Mouse (Mus musculus): Measurements from ENCODE around the gene Pspc1. TPM values are rescaled to one million over a fixed set of nuclear protein-coding genes. Genes with fewer than 3 reads are reported as not detected.
A peak's percentile ranks its signal among the peaks of the same experiment; 100 is the strongest.
"Not testable (repeated sequence)": the region's sequence is repeated elsewhere in the genome, so short reads cannot be mapped to it uniquely, and the experiment has no call there.

Pspc1 gene
- polyA plus RNA-seq, 1 experiment from 2014 or later: 29.5 TPM

DNA sequence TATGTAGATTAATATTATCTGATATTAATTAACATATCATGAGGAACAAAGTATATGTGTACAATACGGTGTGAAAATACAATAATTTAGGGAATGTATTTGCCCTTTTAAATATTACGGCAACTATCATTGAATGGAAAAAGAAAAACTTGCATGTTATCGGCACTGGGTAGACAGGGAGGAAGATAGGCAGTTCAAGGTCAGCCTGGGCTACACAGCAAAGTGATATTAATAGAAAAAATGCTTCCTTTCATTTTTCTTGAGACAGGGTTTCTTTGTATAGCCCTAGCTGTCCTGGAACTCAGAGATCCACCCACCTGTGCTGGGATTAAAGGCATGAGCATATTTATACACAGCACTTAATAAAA is 801 bp upstream of the Pspc1 start:
- Histone ChIP-seq H3K4me3 (peak overlapping the region; percentile 89), H3K4me1 (replicated peaks) (peaks cover 16% of the 10 kb centered on the region), H3K9ac (peak overlapping the region; percentile 63), H3K9me3 (replicated peaks) (no peaks in the 10 kb centered on the region), H3K27me3 (replicated peaks) (no peaks in the 10 kb centered on the region), H3K27ac (ENCODE audit: poor library complexity, severe bottlenecking) (peak overlapping the region; percentile 94), H3K4me2 (peak overlapping the region; percentile 89), H3K36me3 (no peaks in the 10 kb centered on the region)
- WGBS: 28% methylated on average over 3 of the region's 3 CpGs
- ATAC-seq (ENCODE audit: insufficient number of reproducible peaks, low FRiP score): no peak

DNA sequence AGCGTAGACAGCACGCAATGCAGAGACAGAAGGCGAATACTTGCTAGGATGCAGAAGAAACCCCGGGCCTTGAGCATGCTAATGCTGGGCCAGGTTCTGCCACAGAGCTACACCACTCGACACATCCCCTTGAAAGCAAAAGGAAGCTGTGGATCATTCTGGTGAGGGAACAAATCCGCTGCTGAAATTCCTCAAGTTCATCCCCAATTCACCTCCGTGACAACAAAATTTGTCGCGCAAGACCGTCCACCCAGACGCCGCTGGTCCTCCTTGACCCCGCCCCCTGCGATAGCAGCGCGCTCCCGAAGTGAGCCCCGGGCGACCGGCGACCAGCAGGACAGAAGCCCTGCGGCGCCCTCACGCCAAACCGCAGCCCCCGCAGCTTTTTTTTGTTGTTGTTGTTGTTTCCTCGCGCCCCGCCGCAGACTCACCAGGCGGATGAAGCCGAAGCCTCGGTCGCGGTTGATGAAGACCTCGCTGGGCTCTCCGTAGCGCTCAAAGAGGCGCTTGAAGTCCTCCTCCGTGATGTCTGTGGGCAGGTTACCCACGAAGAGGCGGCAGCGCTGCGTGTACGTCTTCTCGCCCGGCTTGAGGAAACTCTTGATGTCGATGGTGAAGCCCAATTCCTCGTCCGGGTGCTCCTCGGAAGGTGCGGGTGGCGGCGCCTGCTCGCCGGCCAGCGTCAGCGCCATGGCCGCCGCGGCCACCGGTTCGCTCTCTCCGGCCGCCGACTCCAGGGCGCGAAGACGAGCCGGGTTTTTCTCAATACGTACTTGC is 568 bp downstream of the Pspc1 start:
- Histone ChIP-seq H3K4me2 (peak overlapping the region; percentile 89), H3K27ac (ENCODE audit: poor library complexity, severe bottlenecking) (peak overlapping the region; percentile 94), H3K9me3 (replicated peaks) (no peaks in the 10 kb centered on the region), H3K36me3 (no peaks in the 10 kb centered on the region), H3K27me3 (replicated peaks) (no peaks in the 10 kb centered on the region), H3K4me3 (peak overlapping the region; percentile 89), H3K4me1 (replicated peaks) (peaks cover 16% of the 10 kb centered on the region), H3K9ac (peak overlapping the region; percentile 92)
- ATAC-seq (ENCODE audit: insufficient number of reproducible peaks, low FRiP score): peak; percentile 75
- under 1% methylated on average over 71 of the region's 71 CpGs for WGBS

GRCm38 (mm10) chr14:56776571-56777238 is 1.4 kb downstream of the Pspc1 start:
- H3K9ac ChIP-seq: peak overlapping the region; percentile 92
- no peaks in the 10 kb centered on the region for H3K9me3 ChIP-seq (replicated peaks)
- no peak for ATAC-seq (ENCODE audit: insufficient number of reproducible peaks, low FRiP score)
- H3K27ac ChIP-seq (ENCODE audit: poor library complexity, severe bottlenecking): no peak overlapping the region
- peak overlapping the region; percentile 89 for H3K4me2 ChIP-seq
- H3K4me3 ChIP-seq: peak overlapping the region; percentile 89
- peaks cover 6% of the 10 kb centered on the region for H3K36me3 ChIP-seq
- WGBS: 22% methylated on average over 11 of the region's 11 CpGs
- H3K4me1 ChIP-seq (replicated peaks): peaks cover 16% of the 10 kb centered on the region
- H3K27me3 ChIP-seq (replicated peaks): no peaks in the 10 kb centered on the region

GRCm38 (mm10) chr14:56775416-56775815 is 2.7 kb downstream of the Pspc1 start:
- Histone ChIP-seq H3K4me3 (no peak overlapping the region), H3K27me3 (replicated peaks) (no peaks in the 10 kb centered on the region), H3K27ac (ENCODE audit: poor library complexity, severe bottlenecking) (no peak overlapping the region), H3K4me2 (peak overlapping the region; percentile 67), H3K4me1 (replicated peaks) (peaks cover 18% of the 10 kb centered on the region), H3K36me3 (peaks cover 16% of the 10 kb centered on the region), H3K9me3 (replicated peaks) (no peaks in the 10 kb centered on the region), H3K9ac (no peak overlapping the region; the same call in 1 of the 2 replicates)
- WGBS: 63% methylated on average over 4 of the region's 4 CpGs
- no peak for ATAC-seq (ENCODE audit: insufficient number of reproducible peaks, low FRiP score)

GRCm38 (mm10) chr14:56766438-56766837 is 11.7 kb downstream of the Pspc1 start:
- WGBS: 86% methylated on average over 2 of the region's 2 CpGs
- ATAC-seq (ENCODE audit: insufficient number of reproducible peaks, low FRiP score); H3K27me3 ChIP-seq (replicated peaks); H3K27ac ChIP-seq (ENCODE audit: poor library complexity, severe bottlenecking); H3K4me3 ChIP-seq; H3K9me3 ChIP-seq (replicated peaks); H3K4me2 ChIP-seq; H3K9ac ChIP-seq; H3K4me1 ChIP-seq (replicated peaks): not testable (repeated sequence)
- peaks cover 44% of the 10 kb centered on the region for H3K36me3 ChIP-seq

- not testable (repeated sequence) for H3K4me1 ChIP-seq (replicated peaks); H3K27ac ChIP-seq (ENCODE audit: poor library complexity, severe bottlenecking); H3K4me3 ChIP-seq; ATAC-seq (ENCODE audit: insufficient number of reproducible peaks, low FRiP score); H3K9me3 ChIP-seq (replicated peaks); H3K9ac ChIP-seq; H3K4me2 ChIP-seq; H3K27me3 ChIP-seq (replicated peaks)
- peaks cover 47% of the 10 kb centered on the region for H3K36me3 ChIP-seq
- 93% methylated on average over 3 of the region's 3 CpGs for WGBS
Measured at GRCm38 (mm10) chr14:56765117-56765516, 13.0 kb downstream of the Pspc1 start.

GRCm38 (mm10) chr14:56751282-56751681 is 26.8 kb downstream of the Pspc1 start:
- no peak for ATAC-seq (ENCODE audit: insufficient number of reproducible peaks, low FRiP score)
- WGBS: 94% methylated on average over 4 of the region's 4 CpGs
- H3K4me3 ChIP-seq: no peak overlapping the region
- peaks cover 9% of the 10 kb centered on the region for H3K4me1 ChIP-seq (replicated peaks)
- H3K36me3 ChIP-seq: peaks cover 53% of the 10 kb centered on the region
- no peaks in the 10 kb centered on the region for H3K27me3 ChIP-seq (replicated peaks)
- no peaks in the 10 kb centered on the region for H3K9me3 ChIP-seq (replicated peaks)
- no peak overlapping the region for H3K27ac ChIP-seq (ENCODE audit: poor library complexity, severe bottlenecking)
- H3K4me2 ChIP-seq: no peak overlapping the region
- no peak overlapping the region for H3K9ac ChIP-seq

GRCm38 (mm10) chr14:56740175-56740574 is 37.9 kb downstream of the Pspc1 start:
- H3K4me1 ChIP-seq (replicated peaks): 0 out of 2 replicates have a peak, but pooled peaks cover 3% of the 10 kb centered on the region
- H3K4me2 ChIP-seq: no peak overlapping the region
- peaks cover 19% of the 10 kb centered on the region for H3K36me3 ChIP-seq
- H3K4me3 ChIP-seq: no peak overlapping the region
- no peak overlapping the region for H3K9ac ChIP-seq
- ATAC-seq (ENCODE audit: insufficient number of reproducible peaks, low FRiP score): no peak
- 93% methylated on average over 1 of the region's 1 CpGs for WGBS
- H3K9me3 ChIP-seq (replicated peaks): no peaks in the 10 kb centered on the region
- no peaks in the 10 kb centered on the region for H3K27me3 ChIP-seq (replicated peaks)
- no peak overlapping the region for H3K27ac ChIP-seq (ENCODE audit: poor library complexity, severe bottlenecking)

- no peak for ATAC-seq (ENCODE audit: insufficient number of reproducible peaks, low FRiP score)
- Histone ChIP-seq H3K9me3 (replicated peaks) (no peaks in the 10 kb centered on the region), H3K4me2 (no peak overlapping the region), H3K36me3 (peaks cover 14% of the 10 kb centered on the region), H3K27me3 (replicated peaks) (no peaks in the 10 kb centered on the region), H3K27ac (ENCODE audit: poor library complexity, severe bottlenecking) (no peak overlapping the region), H3K9ac (no peak overlapping the region), H3K4me1 (replicated peaks) (no peaks in the 10 kb centered on the region), H3K4me3 (no peak overlapping the region)
- 63% methylated on average over 1 of the region's 1 CpGs for WGBS
Measured at GRCm38 (mm10) chr14:56726493-56726892, 51.6 kb downstream of the Pspc1 start.

DNA sequence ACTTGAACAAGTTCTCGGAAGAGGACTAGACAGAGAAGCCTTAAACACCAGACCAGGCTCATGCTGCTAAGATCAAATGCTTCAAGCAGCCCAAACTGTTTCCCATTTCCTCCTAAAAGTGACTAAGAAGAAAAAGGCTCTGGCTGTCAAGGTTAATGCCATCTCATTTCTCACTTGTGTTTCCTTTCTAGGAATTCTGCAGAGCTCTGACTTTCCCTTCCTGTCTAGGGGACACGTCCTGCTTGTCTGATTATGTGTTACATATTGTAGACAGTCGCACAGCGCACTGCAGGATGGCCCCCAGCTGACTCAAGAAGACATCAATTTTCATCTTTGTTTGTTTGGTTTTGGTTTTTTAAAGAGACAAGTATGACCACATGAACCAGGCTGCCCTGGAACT is 72.4 kb downstream of the Pspc1 start:
- Histone ChIP-seq H3K9me3 (replicated peaks) (no peaks in the 10 kb centered on the region), H3K27me3 (replicated peaks) (no peaks in the 10 kb centered on the region), H3K27ac (ENCODE audit: poor library complexity, severe bottlenecking) (no peak overlapping the region), H3K4me1 (replicated peaks) (peaks cover 19% of the 10 kb centered on the region), H3K9ac (no peak overlapping the region), H3K4me2 (no peak overlapping the region), H3K36me3 (peaks cover 4% of the 10 kb centered on the region), H3K4me3 (no peak overlapping the region)
- 66% methylated on average over 4 of the region's 4 CpGs for WGBS
- no peak for ATAC-seq (ENCODE audit: insufficient number of reproducible peaks, low FRiP score)

GRCm38 (mm10) chr14:56702644-56703043 is 75.5 kb downstream of the Pspc1 start:
- H3K4me2 ChIP-seq: no peak overlapping the region
- WGBS: 88% methylated on average over 4 of the region's 4 CpGs
- H3K27ac ChIP-seq (ENCODE audit: poor library complexity, severe bottlenecking): no peak overlapping the region
- no peaks in the 10 kb centered on the region for H3K9me3 ChIP-seq (replicated peaks)
- H3K4me3 ChIP-seq: no peak overlapping the region
- ATAC-seq (ENCODE audit: insufficient number of reproducible peaks, low FRiP score): no peak
- no peaks in the 10 kb centered on the region for H3K27me3 ChIP-seq (replicated peaks)
- peaks cover 27% of the 10 kb centered on the region for H3K36me3 ChIP-seq
- H3K4me1 ChIP-seq (replicated peaks): peaks cover 19% of the 10 kb centered on the region
- no peak overlapping the region for H3K9ac ChIP-seq

All from heart, embryonic 12.5 days (tissue).